Mouse (Mus musculus): Measurements from ENCODE around the gene Emilin1.

Gene Emilin1

GRCm38 (mm10) chr5:30908426-30909299 is 4.5 kb upstream of the Emilin1 start:
- no peak for DNase-seq

- DNase-seq, result no peak
These were observed 3.9 kb upstream of the Emilin1 start for GRCm38 (mm10) chr5:30909300-30909659.

GRCm38 (mm10) chr5:30909863-30910262 is 3.3 kb upstream of the Emilin1 start:
- DNase-seq, result no peak

GRCm38 (mm10) chr5:30910481-30910880 is 2.7 kb upstream of the Emilin1 start:
- DNase-seq, result no peak

GRCm38 (mm10) chr5:30912156-30912555 is 1.0 kb upstream of the Emilin1 start:
- no peak for DNase-seq

GRCm38 (mm10) chr5:30914101-30914635 is 966 bp downstream of the Emilin1 start:
- no peak for DNase-seq

GRCm38 (mm10) chr5:30914849-30915248 is 1.6 kb downstream of the Emilin1 start:
- no peak for DNase-seq

GRCm38 (mm10) chr5:30915456-30915855 is 2.3 kb downstream of the Emilin1 start:
- no peak for DNase-seq

GRCm38 (mm10) chr5:30915974-30916433 is 2.8 kb downstream of the Emilin1 start:
- peak; percentile 80 to 88 for DNase-seq

- DNase-seq, result no peak
These were observed 3.6 kb downstream of the Emilin1 start for GRCm38 (mm10) chr5:30916841-30917240.

- DNase-seq, result no peak
These were observed 4.1 kb downstream of the Emilin1 start for GRCm38 (mm10) chr5:30917348-30917747.

- DNase-seq, result no peak
These were observed 4.9 kb downstream of the Emilin1 start for GRCm38 (mm10) chr5:30917891-30918670.

- DNase-seq, result no peak
These were observed 5.5 kb downstream of the Emilin1 start for GRCm38 (mm10) chr5:30918691-30919090.

GRCm38 (mm10) chr5:30919831-30920614 is 6.8 kb downstream of the Emilin1 start:
- no peak for DNase-seq

- no peak for DNase-seq
These were observed 7.4 kb downstream of the Emilin1 start for GRCm38 (mm10) chr5:30920621-30921020.

GRCm38 (mm10) chr5:30921256-30922033 is 8.2 kb downstream of the Emilin1 start, which contains the start of gene Khk:
Gene Khk, plus strand, starts transcription at chr5:30921431.
- DNase-seq, result peak; percentile 88 to 98

GRCm38 (mm10) chr5:30922581-30923041 is 9.4 kb downstream of the Emilin1 start:
- DNase-seq, result no peak

- no peak for DNase-seq
These were observed 9.9 kb downstream of the Emilin1 start for GRCm38 (mm10) chr5:30923119-30923518.

GRCm38 (mm10) chr5:30924614-30925013 is 11.4 kb downstream of the Emilin1 start:
- no peak for DNase-seq

- no peak for DNase-seq
These were observed 12.0 kb downstream of the Emilin1 start for GRCm38 (mm10) chr5:30925217-30925616.

GRCm38 (mm10) chr5:30926073-30926472 is 12.9 kb downstream of the Emilin1 start:
- DNase-seq, result no peak

Data from cerebellum, adult 18-20 months (tissue).